Mouse (Mus musculus): ENCODE results near the gene Impad1. TPM values are rescaled to one million over a fixed set of nuclear protein-coding genes. Genes with fewer than 3 reads are reported as not detected.

Impad1 gene
- polyA plus RNA-seq, 1 experiment: 39.3 TPM

GRCm38 (mm10) chr4:4717763-4718347, 75.3 kb downstream of the Impad1 start:
- DNase-seq (ENCODE audit: extremely low spot score in 1 of 2, low spot score in 1 of 2): peak in 1 of 2 experiments; percentile 74

Data from frontal cortex, adult 2 months (tissue).